Mouse (Mus musculus): ENCODE measurements around the gene Efcab11. TPM values are rescaled to one million over a fixed set of nuclear protein-coding genes. Genes with fewer than 3 reads are reported as not detected.
"Not testable (repeated sequence)": the region's sequence is repeated elsewhere in the genome, so short reads cannot be mapped to it uniquely, and the experiment has no call there.

The Efcab11 gene
- polyA plus RNA-seq, 1 experiment from 2014 or later: 5.7 TPM

DNA sequence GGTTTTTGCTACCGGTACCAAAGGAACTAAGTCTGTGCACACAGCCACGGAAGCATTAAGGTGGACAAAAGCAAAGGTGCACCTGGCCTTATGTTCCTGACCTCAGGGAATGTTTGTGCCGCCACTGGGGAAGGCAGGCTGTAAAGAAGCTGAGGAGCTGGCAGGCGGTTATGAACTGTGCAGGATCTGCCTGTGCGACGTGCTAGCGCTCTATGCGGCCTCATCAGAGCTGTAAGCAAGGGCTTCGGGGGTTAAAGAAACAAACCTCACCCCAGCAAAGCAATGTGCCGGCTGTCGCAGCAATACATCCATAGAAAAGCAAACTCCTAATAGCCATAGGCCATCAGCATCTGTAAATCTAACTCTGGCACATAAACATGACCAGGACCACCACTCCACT, 46.1 kb downstream of the Efcab11 start:
- Histone ChIP-seq H3K9ac (no peak overlapping the region), H3K4me2 (no peak overlapping the region), H3K27me3 (no peaks in the 10 kb centered on the region), H3K4me3 (replicated peaks) (no peak overlapping the region), H3K9me3 (replicated peaks) (no peaks in the 10 kb centered on the region), H3K27ac (no peak overlapping the region), H3K36me3 (no peaks in the 10 kb centered on the region), H3K4me1 (replicated peaks) (peaks cover 3% of the 10 kb centered on the region; the same call in 1 of the 2 replicates)
- WGBS (ENCODE audit: insufficient replicate concordance): 79% methylated on average over 11 of the region's 11 CpGs
- no peak for ATAC-seq (ENCODE audit: low read depth)
- no peak for DNase-seq

DNA sequence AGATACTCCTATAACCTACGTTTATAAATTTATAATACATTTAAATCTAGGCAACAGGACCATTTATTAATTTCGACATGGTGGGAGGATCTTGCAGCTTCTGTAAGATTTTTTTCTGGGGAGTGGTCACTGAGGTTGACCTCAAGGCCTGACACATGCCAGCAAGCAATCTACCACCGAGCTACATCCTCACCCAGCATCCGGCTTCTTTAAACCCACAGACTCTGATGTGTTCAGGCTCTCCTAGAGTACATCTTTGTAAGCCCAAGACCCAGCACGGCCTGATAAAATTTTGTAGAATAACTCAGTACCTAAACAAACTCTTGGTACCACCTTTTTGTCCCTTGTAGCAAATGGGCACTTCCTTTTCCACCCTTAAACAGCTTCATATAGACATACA, 46.7 kb downstream of the Efcab11 start:
- no peak overlapping the region for H3K9ac ChIP-seq
- no peaks in the 10 kb centered on the region for H3K27me3 ChIP-seq
- 56% methylated on average over 5 of the region's 5 CpGs for WGBS (ENCODE audit: insufficient replicate concordance)

DNA sequence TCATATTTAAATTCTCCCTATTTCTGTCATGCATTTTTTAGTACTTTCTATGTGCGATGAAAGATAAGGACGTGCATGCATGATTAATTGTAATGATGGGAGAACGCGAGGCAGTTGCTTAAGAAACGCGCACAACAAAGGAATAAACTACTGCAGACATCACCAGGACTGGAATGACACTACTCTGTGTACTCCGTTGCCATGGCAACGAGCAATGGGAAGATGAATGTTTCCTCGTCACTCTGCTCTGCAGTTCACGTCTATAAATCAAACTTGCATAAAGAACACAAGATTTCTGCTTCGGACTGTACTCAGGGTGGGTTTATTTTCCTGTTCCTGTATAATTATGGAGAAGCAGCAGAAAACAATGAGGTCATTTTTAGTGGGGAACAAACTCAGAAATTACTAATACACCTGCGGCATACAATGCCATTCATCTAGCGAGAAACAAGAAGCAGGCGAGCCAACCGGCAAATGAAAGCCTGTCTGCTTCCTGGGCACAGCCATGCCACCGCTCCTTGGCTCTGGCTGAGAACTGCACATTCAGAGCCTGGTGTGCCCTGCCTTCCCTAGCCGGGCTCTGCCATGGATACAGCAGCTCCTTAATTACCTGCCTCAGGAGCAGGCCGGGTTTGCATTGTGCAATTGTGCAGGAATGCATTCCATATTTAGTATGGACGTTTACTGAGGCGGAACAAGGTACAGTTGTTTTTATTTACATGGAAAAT, 47.7 kb downstream of the Efcab11 start:
- Histone ChIP-seq H3K4me3 (replicated peaks) (no peak overlapping the region), H3K9ac (no peak overlapping the region), H3K4me2 (no peak overlapping the region), H3K27ac (no peak overlapping the region), H3K36me3 (no peaks in the 10 kb centered on the region), H3K27me3 (no peaks in the 10 kb centered on the region), H3K4me1 (replicated peaks) (no peaks in the 10 kb centered on the region), H3K9me3 (replicated peaks) (no peaks in the 10 kb centered on the region)
- 76% methylated on average over 20 of the region's 20 CpGs for WGBS (ENCODE audit: insufficient replicate concordance)
- ATAC-seq (ENCODE audit: low read depth) (no peak), DNase-seq (no peak)

More for the DNA sequence above, 46.7 kb downstream of the Efcab11 start:
- no peak overlapping the region for H3K4me3 ChIP-seq (replicated peaks)
- 0 out of 2 replicates have a peak, but pooled peaks cover 1% of the 10 kb centered on the region for H3K4me1 ChIP-seq (replicated peaks)
- no peak overlapping the region for H3K27ac ChIP-seq
- no peaks in the 10 kb centered on the region for H3K9me3 ChIP-seq (replicated peaks)
- H3K4me2 ChIP-seq: no peak overlapping the region
- no peaks in the 10 kb centered on the region for H3K36me3 ChIP-seq
- no peak for DNase-seq
- no peak for ATAC-seq (ENCODE audit: low read depth)

DNA sequence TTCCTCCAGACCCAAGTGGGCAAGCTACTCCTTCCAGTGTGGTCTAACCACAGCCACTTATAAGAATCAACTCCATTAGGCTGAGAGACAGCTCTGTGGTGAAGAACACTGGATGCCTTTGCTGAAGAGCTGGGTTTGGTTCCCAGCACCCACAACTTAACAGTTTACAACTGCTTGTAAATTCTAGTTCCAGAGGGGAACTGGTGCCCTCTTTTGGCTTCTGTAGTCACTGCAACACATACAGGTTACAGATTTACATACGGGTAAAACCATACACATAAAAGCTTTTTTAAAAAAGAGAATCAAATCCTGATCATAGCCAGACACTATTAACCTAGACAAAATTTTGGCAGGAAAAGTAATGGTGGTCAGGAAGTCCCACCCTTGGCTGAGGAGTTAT, 50.8 kb downstream of the Efcab11 start:
- Histone ChIP-seq H3K4me2 (no peak overlapping the region), H3K9me3 (replicated peaks) (no peaks in the 10 kb centered on the region), H3K36me3 (no peaks in the 10 kb centered on the region), H3K27me3 (no peaks in the 10 kb centered on the region), H3K4me3 (replicated peaks) (no peak overlapping the region), H3K27ac (no peak overlapping the region), H3K4me1 (replicated peaks) (no peaks in the 10 kb centered on the region), H3K9ac (no peak overlapping the region)
- DNase-seq (no peak), ATAC-seq (ENCODE audit: low read depth) (no peak)
- 65% methylated on average over 1 of the region's 1 CpGs for WGBS (ENCODE audit: insufficient replicate concordance)

DNA sequence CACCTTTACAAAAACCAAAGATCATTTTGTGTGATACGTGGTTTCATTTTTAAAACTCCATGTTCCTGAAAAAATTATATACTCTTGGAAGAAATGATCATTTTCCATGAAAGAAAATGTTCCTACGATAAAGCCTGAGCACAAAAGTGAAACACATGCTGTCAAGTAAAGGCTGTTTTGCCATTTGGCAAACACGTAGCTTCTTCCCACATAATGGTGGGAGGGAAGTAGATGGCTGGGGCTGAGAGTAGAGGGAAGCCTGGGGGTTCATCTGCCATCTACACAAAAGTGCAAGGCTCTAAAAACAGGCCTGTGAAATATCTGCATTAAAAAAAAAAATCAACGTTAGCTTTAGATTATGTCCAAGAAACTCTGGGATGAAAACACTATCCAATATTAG, 61.6 kb downstream of the Efcab11 start:
- H3K4me3 ChIP-seq (replicated peaks): no peak overlapping the region
- H3K27ac ChIP-seq: no peak overlapping the region
- H3K4me2 ChIP-seq: no peak overlapping the region
- WGBS (ENCODE audit: insufficient replicate concordance): 70% methylated on average over 4 of the region's 4 CpGs
- DNase-seq (no peak), ATAC-seq (ENCODE audit: low read depth) (no peak)
- H3K36me3 ChIP-seq: no peaks in the 10 kb centered on the region
- no peaks in the 10 kb centered on the region for H3K4me1 ChIP-seq (replicated peaks)
- H3K9me3 ChIP-seq (replicated peaks): no peaks in the 10 kb centered on the region
- no peak overlapping the region for H3K9ac ChIP-seq
- no peaks in the 10 kb centered on the region for H3K27me3 ChIP-seq

DNA sequence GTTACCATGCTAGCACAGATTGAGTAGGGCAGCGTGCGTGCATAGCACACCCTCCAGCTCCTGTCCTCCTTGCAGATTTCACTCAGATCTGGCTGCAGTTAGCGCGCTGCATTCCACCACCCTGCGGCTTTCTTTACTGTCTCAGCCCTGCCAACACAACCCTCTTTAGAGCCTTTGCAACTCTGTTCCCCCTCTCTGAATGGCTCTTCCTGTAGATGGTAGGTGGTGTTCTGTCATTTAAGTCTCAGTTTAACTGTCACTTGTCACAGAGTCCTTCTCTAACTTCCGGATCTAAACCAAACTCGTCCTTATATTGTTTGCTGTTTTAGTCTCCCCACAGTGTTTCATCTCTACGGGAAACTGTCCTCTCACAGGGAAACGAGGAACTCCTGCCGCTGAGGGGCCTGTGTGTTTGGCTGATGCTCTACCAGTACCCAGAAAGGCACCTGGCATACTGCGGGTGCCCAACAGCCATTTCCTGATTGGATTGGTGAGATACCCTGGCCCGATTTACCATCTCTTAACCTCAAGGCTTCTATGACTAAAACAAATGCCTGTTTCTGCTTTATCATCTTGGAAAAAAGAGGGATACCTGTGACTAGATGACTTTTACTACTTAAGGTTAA, 62.8 kb downstream of the Efcab11 start:
- H3K27ac ChIP-seq: no peak overlapping the region
- H3K4me2 ChIP-seq: no peak overlapping the region
- 65% methylated on average over 12 of the region's 12 CpGs for WGBS (ENCODE audit: insufficient replicate concordance)
- no peak overlapping the region for H3K9ac ChIP-seq
- H3K9me3 ChIP-seq (replicated peaks): no peaks in the 10 kb centered on the region
- H3K27me3 ChIP-seq: no peaks in the 10 kb centered on the region
- no peak for ATAC-seq (ENCODE audit: low read depth)
- H3K4me1 ChIP-seq (replicated peaks): no peaks in the 10 kb centered on the region
- no peaks in the 10 kb centered on the region for H3K36me3 ChIP-seq
- H3K4me3 ChIP-seq (replicated peaks): no peak overlapping the region
- DNase-seq: no peak

DNA sequence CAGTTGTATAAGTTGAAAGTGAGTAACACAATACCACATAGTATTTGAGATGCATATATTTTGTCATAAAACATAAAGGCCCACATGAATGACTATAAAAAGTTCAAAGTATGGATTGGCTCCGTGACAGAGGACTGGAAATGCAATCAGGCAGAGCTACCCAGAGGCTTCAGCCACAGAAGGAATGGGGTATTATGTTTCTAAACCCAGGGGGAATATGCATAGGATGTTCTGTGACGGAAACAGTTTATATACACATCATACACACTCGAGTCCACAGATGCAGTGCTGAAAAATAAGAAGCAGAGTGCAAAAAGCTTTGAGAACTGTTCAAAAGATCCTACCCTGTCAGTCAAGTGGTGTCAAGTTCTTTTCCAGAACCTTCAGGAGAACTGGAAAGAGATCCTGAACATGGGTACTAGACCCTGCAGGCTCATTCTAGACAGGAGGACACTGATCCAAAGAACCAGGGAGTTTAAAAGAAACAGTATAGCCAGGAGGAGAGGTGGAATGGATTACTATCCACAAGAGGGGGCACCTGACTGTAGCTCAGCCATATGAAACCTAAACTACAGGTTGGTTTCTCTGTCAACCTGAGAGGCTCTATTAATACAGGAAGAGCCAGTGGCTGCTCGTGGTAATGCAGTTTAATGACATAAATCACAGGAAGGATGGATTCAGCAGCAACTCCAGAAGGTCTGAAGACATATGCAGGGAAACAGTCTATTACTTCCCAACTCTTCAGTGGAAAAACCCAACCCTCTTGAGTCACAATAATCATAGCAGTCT, 64.9 kb downstream of the Efcab11 start:
- Histone ChIP-seq H3K27ac (no peak overlapping the region), H3K4me3 (replicated peaks) (no peak overlapping the region), H3K9ac (no peak overlapping the region), H3K36me3 (no peaks in the 10 kb centered on the region), H3K27me3 (no peaks in the 10 kb centered on the region), H3K4me2 (no peak overlapping the region), H3K9me3 (replicated peaks) (no peaks in the 10 kb centered on the region), H3K4me1 (replicated peaks) (no peaks in the 10 kb centered on the region)
- DNase-seq (no peak), ATAC-seq (ENCODE audit: low read depth) (no peak)
- 61% methylated on average over 4 of the region's 4 CpGs for WGBS (ENCODE audit: insufficient replicate concordance)

DNA sequence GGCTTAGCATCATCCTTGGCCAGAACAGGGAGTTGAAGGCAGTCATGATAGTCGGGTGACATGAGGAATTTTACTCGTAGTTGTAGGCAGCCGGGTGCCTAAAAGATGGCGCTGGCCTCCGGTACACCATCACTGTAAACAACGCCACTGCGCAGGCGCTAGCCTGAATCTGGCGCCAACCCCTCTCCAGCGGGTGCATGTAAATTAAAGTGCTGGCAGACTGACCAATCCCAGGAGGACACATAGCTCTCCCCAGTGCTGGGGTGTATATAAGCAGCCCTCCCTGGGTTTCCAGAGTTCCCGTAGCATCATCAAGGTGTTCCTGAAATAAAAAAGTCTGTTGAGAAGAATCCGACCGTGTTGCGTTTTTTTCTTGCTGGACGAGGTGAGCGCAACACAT, 66.2 kb downstream of the Efcab11 start:
- H3K27me3 ChIP-seq; H3K4me3 ChIP-seq (replicated peaks); H3K4me2 ChIP-seq; H3K27ac ChIP-seq; ATAC-seq (ENCODE audit: low read depth); H3K9me3 ChIP-seq (replicated peaks); H3K36me3 ChIP-seq; H3K4me1 ChIP-seq (replicated peaks); DNase-seq; H3K9ac ChIP-seq: not testable (repeated sequence)
- WGBS (ENCODE audit: insufficient replicate concordance): 86% methylated on average over 16 of the region's 16 CpGs

DNA sequence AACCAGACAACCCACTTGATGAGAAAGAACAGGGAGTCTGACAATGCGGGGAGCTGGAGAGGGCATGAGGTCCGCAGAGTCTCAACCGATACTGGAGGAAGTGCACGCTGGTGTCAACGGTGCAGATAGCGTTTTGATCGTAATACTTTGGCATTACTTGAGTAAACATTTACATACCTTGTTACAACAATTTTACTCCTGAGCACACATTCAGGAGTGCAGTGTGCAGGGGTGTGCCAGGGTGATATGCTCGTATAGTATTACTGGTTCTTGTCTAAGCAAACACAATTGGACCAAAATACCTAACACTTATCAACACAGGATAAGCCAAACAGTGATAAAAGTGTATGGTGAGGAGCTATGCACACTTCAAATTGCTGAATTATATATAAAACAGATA, 69.0 kb downstream of the Efcab11 start:
- 83% methylated on average over 8 of the region's 8 CpGs for WGBS (ENCODE audit: insufficient replicate concordance)
- no peak for ATAC-seq (ENCODE audit: low read depth)

DNA sequence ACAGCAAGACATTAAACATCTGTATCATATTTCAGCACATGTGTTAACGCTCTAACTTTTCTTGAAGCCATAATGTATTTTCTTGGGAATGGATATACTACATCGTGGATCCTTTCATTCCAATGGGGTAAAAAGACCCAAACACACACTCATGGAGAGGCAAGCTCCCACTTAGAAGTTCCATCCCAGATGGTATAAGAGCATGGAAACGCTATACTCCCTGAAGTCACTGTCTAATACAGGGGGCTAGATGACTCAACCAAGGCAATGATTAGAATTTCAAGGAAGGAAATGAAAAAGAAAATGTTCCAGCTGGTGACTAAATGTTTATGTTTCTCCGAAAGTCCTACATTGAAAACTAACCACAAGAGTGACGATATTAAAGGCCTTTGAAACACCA, 76.3 kb downstream of the Efcab11 start:
- Histone ChIP-seq H3K36me3 (no peaks in the 10 kb centered on the region), H3K27ac (no peak overlapping the region), H3K9me3 (replicated peaks) (no peaks in the 10 kb centered on the region), H3K4me2 (no peak overlapping the region), H3K4me3 (replicated peaks) (no peak overlapping the region), H3K9ac (no peak overlapping the region), H3K27me3 (no peaks in the 10 kb centered on the region), H3K4me1 (replicated peaks) (no peaks in the 10 kb centered on the region)
- ATAC-seq (ENCODE audit: low read depth) (no peak), DNase-seq (no peak)
- WGBS (ENCODE audit: insufficient replicate concordance): 74% methylated on average over 5 of the region's 5 CpGs

More for the DNA sequence above, 69.0 kb downstream of the Efcab11 start:
- no peaks in the 10 kb centered on the region for H3K36me3 ChIP-seq
- H3K4me3 ChIP-seq (replicated peaks): no peak overlapping the region
- H3K27me3 ChIP-seq: no peaks in the 10 kb centered on the region
- H3K9me3 ChIP-seq (replicated peaks): no peaks in the 10 kb centered on the region
- H3K4me1 ChIP-seq (replicated peaks): no peaks in the 10 kb centered on the region
- H3K4me2 ChIP-seq: no peak overlapping the region
- H3K27ac ChIP-seq: no peak overlapping the region
- no peak for DNase-seq
- no peak overlapping the region for H3K9ac ChIP-seq

DNA sequence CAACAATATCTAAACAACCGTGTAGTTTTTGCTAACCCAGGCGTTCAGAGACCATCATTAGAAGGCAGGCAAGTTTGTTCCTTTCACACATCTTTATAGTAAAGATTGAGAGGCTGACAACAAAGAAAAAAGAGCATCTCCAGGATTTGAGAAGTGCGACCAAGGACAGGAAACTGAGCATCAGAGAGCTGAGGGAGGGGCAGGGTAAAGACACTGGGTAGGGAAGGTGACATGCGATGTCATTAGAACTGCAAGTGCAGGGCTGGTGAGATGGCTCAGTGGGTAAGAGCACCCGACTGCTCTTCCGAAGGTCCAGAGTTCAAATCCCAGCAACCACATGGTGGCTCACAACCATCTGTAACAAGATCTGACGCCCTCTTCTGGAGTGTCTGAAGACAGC, 77.5 kb downstream of the Efcab11 start:
- H3K27ac ChIP-seq; H3K27me3 ChIP-seq; H3K9ac ChIP-seq; DNase-seq; H3K4me1 ChIP-seq (replicated peaks); H3K4me3 ChIP-seq (replicated peaks); H3K36me3 ChIP-seq; H3K9me3 ChIP-seq (replicated peaks); H3K4me2 ChIP-seq; ATAC-seq (ENCODE audit: low read depth): not testable (repeated sequence)
- 76% methylated on average over 7 of the region's 7 CpGs for WGBS (ENCODE audit: insufficient replicate concordance)

Data from liver, embryonic 13.5 days (tissue).